Comparison of ENCODE assay signal across 26 mouse cellular contexts in the genomic region with DNA sequence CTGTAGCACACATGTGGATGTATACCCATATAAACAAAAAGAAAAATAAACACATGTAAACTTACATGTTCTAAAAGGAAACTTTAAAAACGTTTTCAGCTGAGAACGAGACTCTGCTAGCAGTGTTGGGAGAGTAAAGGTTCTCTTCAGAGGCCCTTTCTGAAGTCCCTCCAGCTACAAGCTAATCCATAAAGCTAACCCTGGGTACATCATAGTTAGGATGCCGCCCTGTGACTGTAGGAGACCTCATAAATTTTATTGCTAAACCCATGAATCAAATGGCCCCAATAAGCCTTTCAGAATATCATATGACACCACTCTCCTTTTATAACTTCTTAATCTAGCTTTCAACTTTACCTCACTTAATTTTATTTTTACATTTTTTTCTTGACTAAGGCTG.
"Had no signal": no experiment of that assay in that cellular context is flagged by ENCODE, and none has a peak within 500 bp of the region (broad histone marks: within the 10 kb centered on the region; RNA-seq: fewer than 3 reads in every experiment).

No protein-coding gene starts in this region.

- H3K4me1 ChIP-seq: heart, embryonic 13.5 days; heart, embryonic 15.5 days; hindbrain, embryonic 10.5 days; hindbrain, embryonic 12.5 days; liver, embryonic 13.5 days; liver, embryonic 15.5 days had no signal

- ATAC-seq: hindbrain, embryonic 16.5 days; inflammation-experienced regulatory T-cells, adult 6 months; liver, postnatal 0 days had no signal

- H3K27me3 ChIP-seq: heart, embryonic 13.5 days; heart, embryonic 15.5 days; hindbrain, embryonic 12.5 days; liver, embryonic 13.5 days; liver, embryonic 15.5 days had no signal

- H3K27ac ChIP-seq: gastrocnemius, adult 2 months; heart, adult 2 months; heart, embryonic 13.5 days; heart, embryonic 15.5 days; hindbrain, embryonic 10.5 days; hindbrain, embryonic 12.5 days; hindbrain, embryonic 14.5 days; layer of hippocampus, adult 2 months; left cerebral cortex, adult 2 months; liver, embryonic 13.5 days; liver, embryonic 15.5 days had no signal

- H3K4me2 ChIP-seq: heart, embryonic 11.5 days; heart, embryonic 13.5 days; heart, embryonic 15.5 days; hindbrain, embryonic 12.5 days; hindbrain, embryonic 14.5 days; liver, embryonic 11.5 days; liver, embryonic 13.5 days; liver, embryonic 15.5 days had no signal

- H3K9ac ChIP-seq: heart, embryonic 13.5 days; heart, embryonic 15.5 days; hindbrain, embryonic 12.5 days; hindbrain, embryonic 14.5 days; liver, embryonic 13.5 days; liver, embryonic 15.5 days; liver, postnatal 0 days had no signal

- H3K4me3 ChIP-seq: gastrocnemius, adult 2 months; heart, adult 2 months; heart, embryonic 13.5 days; heart, embryonic 15.5 days; hindbrain, embryonic 10.5 days; hindbrain, embryonic 12.5 days; layer of hippocampus, adult 2 months; left cerebral cortex, adult 2 months; liver, embryonic 13.5 days; liver, embryonic 15.5 days had no signal

- H3K9me3 ChIP-seq: heart, embryonic 13.5 days; heart, embryonic 15.5 days; hindbrain, embryonic 10.5 days; hindbrain, embryonic 12.5 days; liver, embryonic 13.5 days; liver, embryonic 15.5 days had no signal

- H3K36me3 ChIP-seq: heart, embryonic 13.5 days; heart, embryonic 15.5 days; hindbrain, embryonic 10.5 days; hindbrain, embryonic 12.5 days; liver, embryonic 13.5 days; liver, embryonic 15.5 days had no signal

- DNase-seq: gastrocnemius, adult 2 months; gastrocnemius, postnatal 10 days; gastrocnemius, postnatal 25 days; heart, adult 2 months; heart, postnatal 14 days; heart, postnatal 36 days; kidney, adult 11 months; kidney, adult 2 months; kidney, adult 9 months; kidney, postnatal 10 days; kidney, postnatal 25 days; liver; liver, embryonic 13.5 days; liver, postnatal 0 days had no signal
